Mouse (Mus musculus): ENCODE data around the gene Rab37. TPM values are rescaled to one million over a fixed set of nuclear protein-coding genes. Genes with fewer than 3 reads are reported as not detected.

Gene Rab37
- polyA plus RNA-seq (2021; fragmentation: Nextera tagmentation) = 1.7 and 2.5 TPM in 2 replicates
- long read RNA-seq, experiment 1, transcript Rab37-201 (9 exons, 2,210 nt) = major isoform, 19 of 39 reads
- long read RNA-seq, experiment 1, transcript Rab37-202 (9 exons, 2,577 nt) = minor isoform, 11 of 39 reads
- long read RNA-seq, experiment 1, partial matches to known transcripts = 1 of 39 reads
- long read RNA-seq, experiment 1, other reads (novel, unspliced or antisense) = 7 of 39 reads
- long read RNA-seq, experiment 2, partial matches to known transcripts = 0 of 4 reads
- long read RNA-seq, experiment 2, other reads (novel, unspliced or antisense) = 1 of 4 reads

GRCm38 (mm10) chr11:115091362-115091901, at the start of gene Rab37:
Gene Rab37, plus strand, starts transcription at chr11:115091431.

GRCm38 (mm10) chr11:115048259-115048658, 43.0 kb upstream of the Rab37 start, which contains the start of gene Cd300ld3:
Gene Cd300ld3, minus strand, starts transcription at chr11:115048409.

GRCm38 (mm10) chr11:115062077-115062476, 29.2 kb upstream of the Rab37 start, which contains the start of gene Cd300e:
Gene Cd300e, minus strand, starts transcription at chr11:115062177.

GRCm38 (mm10) chr11:115133800-115134199, 42.6 kb downstream of the Rab37 start, which contains the start of gene Cd300lf:
Gene Cd300lf, minus strand, starts transcription at chr11:115133992.

DNA sequence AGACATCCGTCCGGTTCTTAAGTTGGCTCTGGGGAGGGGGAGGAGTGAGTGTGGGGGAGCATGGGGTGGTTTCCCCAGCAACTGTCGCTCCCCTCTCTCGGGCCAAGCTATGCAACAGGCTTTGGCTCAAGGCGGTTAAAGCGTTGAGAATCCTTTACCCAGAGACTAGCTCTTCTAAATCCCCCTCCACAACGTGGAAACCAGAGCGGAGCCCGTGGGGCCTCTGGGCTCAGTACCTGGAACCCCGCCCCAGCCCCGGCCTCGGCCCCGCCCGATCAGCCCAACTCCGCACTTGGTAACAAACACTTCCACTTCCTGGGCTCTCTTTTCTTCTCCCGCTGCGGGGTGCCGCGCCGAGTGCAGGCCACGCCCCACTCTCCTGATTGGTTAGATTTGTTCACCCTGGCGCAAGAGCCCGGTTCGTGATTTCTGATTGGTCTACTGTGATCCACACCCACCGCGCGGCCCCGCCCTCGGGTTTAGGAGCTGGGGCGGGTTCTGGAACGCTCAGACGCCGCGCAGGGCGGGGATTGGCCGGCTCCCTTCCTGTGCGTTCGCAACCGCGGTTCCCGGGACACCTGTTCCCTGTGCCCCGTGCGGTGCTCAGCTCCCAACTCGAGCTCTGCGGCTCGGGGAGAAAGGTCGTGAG, 71.7 kb downstream of the Rab37 start, which contains the start of gene Slc9a3r1:
TSS of gene Slc9a3r1 (plus strand) at position 510 of the 649 bp plus-strand sequence.

DNA sequence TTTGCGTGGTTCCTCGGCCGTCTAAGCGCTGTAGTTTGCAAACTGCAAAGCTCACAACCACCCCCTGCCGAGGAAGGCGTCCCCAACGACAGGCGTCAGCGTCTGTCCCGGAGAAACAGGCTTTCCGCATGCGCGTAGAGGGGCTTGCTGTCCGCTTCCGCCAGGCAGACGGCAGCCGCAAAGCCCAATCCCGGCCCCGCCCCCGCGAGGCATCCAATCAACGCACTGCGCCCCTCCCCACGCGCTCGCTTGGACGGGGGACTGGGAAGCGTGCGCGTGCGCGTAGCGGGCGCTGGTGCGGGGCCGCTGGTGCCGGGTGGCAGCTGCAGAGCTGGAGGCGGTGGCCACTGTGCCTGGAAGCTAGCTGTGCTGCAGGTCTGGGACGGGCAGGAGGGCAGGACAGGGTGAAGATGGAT, 96.0 kb downstream of the Rab37 start, which contains the start of gene Tmem104:
TSS of gene Tmem104 (plus strand) at position 264 of the 416 bp plus-strand sequence.

GRCm38 (mm10) chr11:115187693-115188092, 96.5 kb downstream of the Rab37 start, which contains the start of gene Nat9:
Gene Nat9, minus strand, starts transcription at chr11:115187859.

Other genes starting within 250 kb of the Rab37 start
- 1.9 and 2.3 TPM in 2 replicates for gene Gprc5c, start 240.3 kb upstream of the Rab37 start, polyA plus RNA-seq (2021; fragmentation: Nextera tagmentation)
- gene Cd300a, start 201.4 kb upstream of the Rab37 start, polyA plus RNA-seq (2021; fragmentation: Nextera tagmentation) = 1.2 and 1.9 TPM in 2 replicates
- gene Cd300lb, start 157.0 kb upstream of the Rab37 start, polyA plus RNA-seq (2021; fragmentation: Nextera tagmentation) = 0.04 and 0.31 TPM in 2 replicates
- not detected in 2 replicates for gene Cd300c, start 122.3 kb upstream of the Rab37 start, polyA plus RNA-seq (2021; fragmentation: Nextera tagmentation)
- 0.04 TPM in 1 of 2 replicates, not detected in the other for gene Cd300ld, start 101.5 kb upstream of the Rab37 start, polyA plus RNA-seq (2021; fragmentation: Nextera tagmentation)
- 5.0 and 5.3 TPM in 2 replicates for gene Cd300c2, start 89.6 kb upstream of the Rab37 start, polyA plus RNA-seq (2021; fragmentation: Nextera tagmentation)
- gene Cd300ld2, start 75.2 kb upstream of the Rab37 start, polyA plus RNA-seq (2021; fragmentation: Nextera tagmentation) = not detected in 2 replicates
- 0.54 TPM in 1 of 2 replicates, not detected in the other for gene Cd300ld4, start 64.4 kb upstream of the Rab37 start, polyA plus RNA-seq (2021; fragmentation: Nextera tagmentation)
- gene Cd300ld5, start 53.7 kb upstream of the Rab37 start, polyA plus RNA-seq (2021; fragmentation: Nextera tagmentation) = 0.51 and 0.54 TPM in 2 replicates
- 1.5 TPM in 1 of 2 replicates, not detected in the other for gene Cd300ld3, start 43.0 kb upstream of the Rab37 start, polyA plus RNA-seq (2021; fragmentation: Nextera tagmentation)
- gene Cd300e, start 29.3 kb upstream of the Rab37 start, polyA plus RNA-seq (2021; fragmentation: Nextera tagmentation) = 0.26 TPM in 1 of 2 replicates, not detected in the other
- gene Cd300lf, start 42.6 kb downstream of the Rab37 start, polyA plus RNA-seq (2021; fragmentation: Nextera tagmentation) = 0.14 TPM in 1 of 2 replicates, not detected in the other
- 21.7 and 21.9 TPM in 2 replicates for gene Slc9a3r1, start 71.9 kb downstream of the Rab37 start, polyA plus RNA-seq (2021; fragmentation: Nextera tagmentation)
- gene Tmem104, start 96.1 kb downstream of the Rab37 start, polyA plus RNA-seq (2021; fragmentation: Nextera tagmentation) = 13.6 and 21.7 TPM in 2 replicates
- gene Nat9, start 96.4 kb downstream of the Rab37 start, polyA plus RNA-seq (2021; fragmentation: Nextera tagmentation) = 47.6 and 49.6 TPM in 2 replicates
- gene Grin2c, start 175.8 kb downstream of the Rab37 start, polyA plus RNA-seq (2021; fragmentation: Nextera tagmentation) = 2.8 and 6.7 TPM in 2 replicates
- gene Fdxr, start 185.6 kb downstream of the Rab37 start, polyA plus RNA-seq (2021; fragmentation: Nextera tagmentation) = 7.4 and 8.5 TPM in 2 replicates
- gene Fads6, start 206.2 kb downstream of the Rab37 start, polyA plus RNA-seq (2021; fragmentation: Nextera tagmentation) = 2.0 and 2.5 TPM in 2 replicates
- gene Otop2, start 215.7 kb downstream of the Rab37 start, polyA plus RNA-seq (2021; fragmentation: Nextera tagmentation) = 1.2 and 2.5 TPM in 2 replicates
- 0.27 and 0.36 TPM in 2 replicates for gene Ush1g, start 230.6 kb downstream of the Rab37 start, polyA plus RNA-seq (2021; fragmentation: Nextera tagmentation)
- gene Otop3, start 243.3 kb downstream of the Rab37 start, polyA plus RNA-seq (2021; fragmentation: Nextera tagmentation) = 0.15 and 0.21 TPM in 2 replicates

Data from left cerebral cortex, adult 6 months (tissue).